Comparison of ENCODE assay signal across 14 mouse cellular contexts in the genomic region with DNA sequence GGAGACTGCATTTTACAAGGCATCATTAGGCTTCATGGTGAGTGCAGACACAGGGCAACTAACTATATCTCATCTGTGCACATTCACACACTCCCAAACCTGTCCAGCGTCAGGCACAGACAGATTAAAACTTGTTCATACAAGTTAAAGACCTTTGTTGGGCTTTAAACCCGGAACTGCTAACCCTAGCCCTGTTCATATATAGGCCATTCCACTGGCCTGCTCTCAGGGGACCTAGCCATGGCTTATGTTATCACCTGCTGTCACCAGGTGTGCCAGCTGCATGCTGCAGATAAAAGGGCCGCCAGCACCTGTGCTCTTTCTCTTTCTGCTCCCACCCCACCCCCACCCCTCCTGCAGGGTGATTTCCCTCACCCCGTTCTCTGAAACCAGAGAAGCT. TPM values are rescaled to one million over a fixed set of nuclear protein-coding genes. Genes with fewer than 3 reads are reported as not detected.
A peak's percentile ranks its signal among the peaks of the same experiment; 100 is the strongest.
DNase-seq lines count a peak whose midpoint lies in the region; ATAC-seq lines count a peak whose summit lies in the region.
"Had no signal": no experiment of that assay in that cellular context is flagged by ENCODE, and none has a peak within 500 bp of the region (broad histone marks: within the 10 kb centered on the region; RNA-seq: fewer than 3 reads in every experiment).

No protein-coding gene starts in this region.

- H3K4me1 ChIP-seq in kidney, embryonic 15.5 days: peaks cover 22% of the 10 kb centered on the region
- peaks cover 8% of the 10 kb centered on the region; the same call in 1 of the 2 replicates for H3K4me1 ChIP-seq in kidney, embryonic 14.5 days (ENCODE audit: control insufficient read depth, insufficient read depth, low read length)
- peaks cover 33% of the 10 kb centered on the region for H3K4me1 ChIP-seq in embryonic facial prominence, embryonic 13.5 days
- peaks cover 31% of the 10 kb centered on the region for H3K4me1 ChIP-seq in limb, embryonic 15.5 days
- peaks cover 29% of the 10 kb centered on the region for H3K4me1 ChIP-seq in stomach, embryonic 15.5 days

- no peak overlapping the region for H3K4me2 ChIP-seq in kidney, embryonic 15.5 days
- no peak overlapping the region for H3K4me2 ChIP-seq in kidney, embryonic 14.5 days (replicated peaks; ENCODE audit: low read depth, low read length)
- no peak overlapping the region for H3K4me2 ChIP-seq in embryonic facial prominence, embryonic 13.5 days
- H3K4me2 ChIP-seq in limb, embryonic 15.5 days: no peak overlapping the region
- H3K4me2 ChIP-seq in stomach, embryonic 15.5 days: no peak overlapping the region

- H3K27me3 ChIP-seq in kidney, embryonic 15.5 days: no peaks in the 10 kb centered on the region
- H3K27me3 ChIP-seq in kidney, embryonic 14.5 days (ENCODE audit: control insufficient read depth, insufficient read depth, low read length): no peaks in the 10 kb centered on the region
- no peaks in the 10 kb centered on the region for H3K27me3 ChIP-seq in embryonic facial prominence, embryonic 13.5 days
- H3K27me3 ChIP-seq in limb, embryonic 15.5 days: no peaks in the 10 kb centered on the region
- H3K27me3 ChIP-seq in stomach, embryonic 15.5 days (replicated peaks): no peaks in the 10 kb centered on the region

- 44% methylated on average over 4 of the region's 4 CpGs for WGBS in kidney, embryonic 15.5 days
- WGBS in kidney, embryonic 14.5 days: 37% methylated on average over 4 of the region's 4 CpGs
- 39% methylated on average over 4 of the region's 4 CpGs for WGBS in embryonic facial prominence, embryonic 13.5 days
- 22% methylated on average over 4 of the region's 4 CpGs for WGBS in limb, embryonic 15.5 days
- 28% methylated on average over 4 of the region's 4 CpGs for WGBS in stomach, embryonic 15.5 days

- no peaks in the 10 kb centered on the region for H3K9me3 ChIP-seq in kidney, embryonic 15.5 days (replicated peaks)
- no peaks in the 10 kb centered on the region for H3K9me3 ChIP-seq in kidney, embryonic 14.5 days (ENCODE audit: control insufficient read depth, low read length)
- no peaks in the 10 kb centered on the region for H3K9me3 ChIP-seq in embryonic facial prominence, embryonic 13.5 days
- no peaks in the 10 kb centered on the region for H3K9me3 ChIP-seq in limb, embryonic 15.5 days
- no peaks in the 10 kb centered on the region for H3K9me3 ChIP-seq in stomach, embryonic 15.5 days

- no peak overlapping the region for H3K4me3 ChIP-seq in kidney, embryonic 15.5 days (replicated peaks)
- no peak overlapping the region for H3K4me3 ChIP-seq in kidney, embryonic 14.5 days (ENCODE audit: low read length)
- H3K4me3 ChIP-seq in embryonic facial prominence, embryonic 13.5 days: no peak overlapping the region
- H3K4me3 ChIP-seq in limb, embryonic 15.5 days: no peak overlapping the region
- no peak overlapping the region for H3K4me3 ChIP-seq in stomach, embryonic 15.5 days (replicated peaks)

- H3K36me3 ChIP-seq in kidney, embryonic 15.5 days: no peaks in the 10 kb centered on the region
- H3K36me3 ChIP-seq in kidney, embryonic 14.5 days (ENCODE audit: control insufficient read depth, insufficient read depth, low read length): no peaks in the 10 kb centered on the region
- no peaks in the 10 kb centered on the region for H3K36me3 ChIP-seq in embryonic facial prominence, embryonic 13.5 days
- H3K36me3 ChIP-seq in limb, embryonic 15.5 days: no peaks in the 10 kb centered on the region
- no peaks in the 10 kb centered on the region for H3K36me3 ChIP-seq in stomach, embryonic 15.5 days

- no peak for ATAC-seq in kidney, embryonic 15.5 days (replicated peaks; ENCODE audit: low FRiP score)
- no peak for ATAC-seq in kidney, embryonic 14.5 days (ENCODE audit: low FRiP score, low TSS enrichment)
- ATAC-seq in embryonic facial prominence, embryonic 13.5 days (ENCODE audit: insufficient number of reproducible peaks, insufficient read depth, low FRiP score, low TSS enrichment, low read depth): peak; percentile 16; the same call in 1 of the 2 replicates
- ATAC-seq in limb, embryonic 15.5 days (ENCODE audit: insufficient number of reproducible peaks, low FRiP score, low TSS enrichment, low read depth): no peak
- ATAC-seq in stomach, embryonic 15.5 days (ENCODE audit: insufficient read depth, low FRiP score, low read depth): peak; percentile 67

- DNase-seq in urinary bladder, adult 2 months (ENCODE audit: low spot score): no peak
- DNase-seq in T-cell, adult 2 months (ENCODE audit: low spot score): no peak
- no peak for DNase-seq in cerebellum, adult 8-10 months
- DNase-seq: cerebellum, adult 9-11 months; gastrocnemius, postnatal 25 days; heart, postnatal 10 days; retina, postnatal 1 day had no signal

- H3K27ac ChIP-seq in kidney, embryonic 15.5 days: 0 out of 2 replicates have a peak overlapping the region, but pooled peaks have one; percentile 45
- H3K27ac ChIP-seq in kidney, embryonic 14.5 days (ENCODE audit: low read depth, low read length): no peak overlapping the region
- peak overlapping the region; percentile 68 for H3K27ac ChIP-seq in embryonic facial prominence, embryonic 13.5 days
- peak overlapping the region; percentile 54 for H3K27ac ChIP-seq in limb, embryonic 15.5 days
- peak overlapping the region; percentile 98 for H3K27ac ChIP-seq in stomach, embryonic 15.5 days

- H3K9ac ChIP-seq in kidney, embryonic 15.5 days: no peak overlapping the region
- H3K9ac ChIP-seq in kidney, embryonic 14.5 days (ENCODE audit: low read depth, low read length): no peak overlapping the region
- H3K9ac ChIP-seq in embryonic facial prominence, embryonic 13.5 days: no peak overlapping the region
- H3K9ac ChIP-seq in limb, embryonic 15.5 days: no peak overlapping the region
- H3K9ac ChIP-seq in stomach, embryonic 15.5 days: no peak overlapping the region

RNA-seq across cellular contexts. Expression of a gene that starts 13.6 kb away (rescaled TPM):
- polyA plus RNA-seq in kidney, embryonic 15.5 days (2015; fragmentation: Nextera tagmentation; extraction: Ambion mirVana): not detected in 2 replicates
- not detected in 2 replicates for polyA plus RNA-seq in kidney, embryonic 14.5 days (2014; fragmentation: Nextera tagmentation; extraction: Ambion mirVana)
- not detected in 2 replicates for polyA plus RNA-seq in embryonic facial prominence, embryonic 13.5 days (2015; fragmentation: Nextera tagmentation; extraction: Ambion mirVana)
- polyA plus RNA-seq in limb, embryonic 15.5 days (2015; fragmentation: Nextera tagmentation; extraction: Ambion mirVana): not detected in 2 replicates
- polyA plus RNA-seq in stomach, embryonic 15.5 days (2015; fragmentation: Nextera tagmentation; extraction: Ambion mirVana): not detected in 2 replicates
- polyA plus RNA-seq in urinary bladder, adult 2 months (2012; rRNA removed): not detected in 2 replicates
- polyA plus RNA-seq: C2C12; large intestine, adult 2 months had no signal

RNA-seq across cellular contexts. Expression of a gene that starts 18.4 kb away (rescaled TPM):
- polyA plus RNA-seq in kidney, embryonic 15.5 days (2015; fragmentation: Nextera tagmentation; extraction: Ambion mirVana): 12.4 and 15.4 TPM in 2 replicates
- polyA plus RNA-seq in kidney, embryonic 14.5 days (2014; fragmentation: Nextera tagmentation; extraction: Ambion mirVana): 13.7 and 14.4 TPM in 2 replicates
- polyA plus RNA-seq in embryonic facial prominence, embryonic 13.5 days (2015; fragmentation: Nextera tagmentation; extraction: Ambion mirVana): 26.4 and 27.4 TPM in 2 replicates
- 9.9 and 12.1 TPM in 2 replicates for polyA plus RNA-seq in limb, embryonic 15.5 days (2015; fragmentation: Nextera tagmentation; extraction: Ambion mirVana)
- polyA plus RNA-seq in stomach, embryonic 15.5 days (2015; fragmentation: Nextera tagmentation; extraction: Ambion mirVana): 7.0 and 9.2 TPM in 2 replicates
- polyA plus RNA-seq in urinary bladder, adult 2 months (2012; rRNA removed): 0.45 and 0.55 TPM in 2 replicates

RNA-seq across cellular contexts. Expression of a gene that starts 24.8 kb away (rescaled TPM):
- polyA plus RNA-seq in kidney, embryonic 15.5 days (2015; fragmentation: Nextera tagmentation; extraction: Ambion mirVana): 1.3 and 2.2 TPM in 2 replicates
- polyA plus RNA-seq in kidney, embryonic 14.5 days (2014; fragmentation: Nextera tagmentation; extraction: Ambion mirVana): 0.84 and 1.6 TPM in 2 replicates
- 0.45 TPM in 1 of 2 replicates, not detected in the other for polyA plus RNA-seq in embryonic facial prominence, embryonic 13.5 days (2015; fragmentation: Nextera tagmentation; extraction: Ambion mirVana)
- 1.0 and 1.3 TPM in 2 replicates for polyA plus RNA-seq in limb, embryonic 15.5 days (2015; fragmentation: Nextera tagmentation; extraction: Ambion mirVana)
- polyA plus RNA-seq in stomach, embryonic 15.5 days (2015; fragmentation: Nextera tagmentation; extraction: Ambion mirVana): 7.6 and 8.1 TPM in 2 replicates
- polyA plus RNA-seq in urinary bladder, adult 2 months (2012; rRNA removed): 7.5 and 8.8 TPM in 2 replicates

RNA-seq across cellular contexts. Expression of a gene that starts 32.0 kb away (rescaled TPM):
- polyA plus RNA-seq in kidney, embryonic 15.5 days (2015; fragmentation: Nextera tagmentation; extraction: Ambion mirVana): 187 and 205 TPM in 2 replicates
- 154 and 166 TPM in 2 replicates for polyA plus RNA-seq in kidney, embryonic 14.5 days (2014; fragmentation: Nextera tagmentation; extraction: Ambion mirVana)
- 98.1 and 109 TPM in 2 replicates for polyA plus RNA-seq in embryonic facial prominence, embryonic 13.5 days (2015; fragmentation: Nextera tagmentation; extraction: Ambion mirVana)
- polyA plus RNA-seq in limb, embryonic 15.5 days (2015; fragmentation: Nextera tagmentation; extraction: Ambion mirVana): 217 and 218 TPM in 2 replicates
- 368 and 413 TPM in 2 replicates for polyA plus RNA-seq in stomach, embryonic 15.5 days (2015; fragmentation: Nextera tagmentation; extraction: Ambion mirVana)
- 596 and 696 TPM in 2 replicates for polyA plus RNA-seq in urinary bladder, adult 2 months (2012; rRNA removed)

RNA-seq across cellular contexts. Expression of a gene that starts 35.5 kb away (rescaled TPM):
- 7.8 and 7.9 TPM in 2 replicates for polyA plus RNA-seq in kidney, embryonic 15.5 days (2015; fragmentation: Nextera tagmentation; extraction: Ambion mirVana)
- 4.0 and 4.3 TPM in 2 replicates for polyA plus RNA-seq in kidney, embryonic 14.5 days (2014; fragmentation: Nextera tagmentation; extraction: Ambion mirVana)
- polyA plus RNA-seq in embryonic facial prominence, embryonic 13.5 days (2015; fragmentation: Nextera tagmentation; extraction: Ambion mirVana): 36.1 and 46.2 TPM in 2 replicates
- 150 and 151 TPM in 2 replicates for polyA plus RNA-seq in limb, embryonic 15.5 days (2015; fragmentation: Nextera tagmentation; extraction: Ambion mirVana)
- 38.4 and 47.2 TPM in 2 replicates for polyA plus RNA-seq in stomach, embryonic 15.5 days (2015; fragmentation: Nextera tagmentation; extraction: Ambion mirVana)
- 26.5 and 27.7 TPM in 2 replicates for polyA plus RNA-seq in urinary bladder, adult 2 months (2012; rRNA removed)

Comparison
In these comparisons a context has a peak if more than half of its experiments do, and no peak if none do; other contexts are left out.
1. ATAC-seq: peak in embryonic facial prominence, embryonic 13.5 days (single experiment) and stomach, embryonic 15.5 days (single experiment); none in kidney, embryonic 15.5 days (single experiment), kidney, embryonic 14.5 days (single experiment) and limb, embryonic 15.5 days (single experiment).